Mouse (Mus musculus): ENCODE data around the gene Gm2956. TPM values are rescaled to one million over a fixed set of nuclear protein-coding genes. Genes with fewer than 3 reads are reported as not detected.
"Not testable (repeated sequence)": the region's sequence is repeated elsewhere in the genome, so short reads cannot be mapped to it uniquely, and the experiment has no call there.

Gene Gm2956
- total RNA-seq (2021): not detected
- long read RNA-seq, experiment 1, partial matches to known transcripts: 1 of 4 reads
- long read RNA-seq, experiment 1, other reads (novel, unspliced or antisense): 3 of 4 reads
- long read RNA-seq, experiment 2, partial matches to known transcripts: 2 of 8 reads
- long read RNA-seq, experiment 2, other reads (novel, unspliced or antisense): 6 of 8 reads

DNA sequence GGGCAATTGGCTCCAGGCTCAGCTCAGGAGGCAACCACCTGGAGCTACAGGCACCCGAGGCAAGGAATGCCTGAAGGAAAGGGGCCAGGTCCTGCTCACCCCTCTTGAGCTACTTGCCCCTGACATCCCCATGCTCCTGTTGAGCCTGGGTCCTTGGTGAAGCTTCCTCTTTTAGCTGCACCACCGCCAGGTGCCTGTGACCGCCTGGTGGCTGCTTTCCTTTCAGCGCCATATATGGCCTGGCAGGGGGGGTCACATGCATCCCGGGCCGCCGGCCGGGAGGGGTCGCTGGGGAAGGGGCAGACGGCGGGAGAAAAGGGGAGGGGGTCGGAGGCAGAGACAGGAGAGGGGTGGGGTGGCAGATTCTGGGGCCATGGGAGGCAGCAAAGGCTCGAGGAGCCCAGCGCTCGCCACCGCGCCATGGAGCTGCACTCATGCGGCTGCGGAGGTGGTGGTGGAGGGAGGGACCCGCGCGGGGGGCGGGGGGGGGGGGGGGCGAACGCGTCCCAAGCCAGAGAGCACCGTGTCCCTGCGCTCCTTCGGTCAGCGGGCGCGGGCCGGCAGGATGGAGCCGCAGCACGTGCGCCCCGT, at the start of gene Gm2956:
Gene Gm2956, plus strand, starts transcription at position 541 of the 591 bp plus-strand sequence.
- DNase-seq; intact Hi-C loops (cut with DNase I): not testable (repeated sequence)

DNA sequence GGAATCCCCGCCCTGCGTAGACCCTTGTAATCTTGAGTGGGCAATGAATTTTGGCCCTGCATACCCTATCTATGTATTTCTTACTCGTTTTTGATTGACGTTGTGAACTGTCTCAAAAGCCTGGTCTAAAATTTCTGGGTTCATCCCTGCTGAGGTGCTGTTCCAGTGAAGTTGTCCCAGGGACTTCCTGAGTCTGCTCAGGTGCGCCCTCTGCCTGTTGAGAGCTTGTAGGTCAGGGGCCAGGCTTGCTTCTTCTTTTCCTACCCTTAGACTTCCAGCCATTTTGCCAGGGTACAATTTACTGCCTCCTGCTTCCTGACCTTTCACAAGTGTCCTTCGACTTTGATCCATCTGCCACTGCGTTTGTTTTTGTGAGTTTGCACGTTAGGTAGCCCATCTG, 979 bp downstream of the Gm2956 start:
- DNase-seq: peak in 1 of 2 experiments; percentile 0
- intact Hi-C loops (cut with DNase I): not testable (repeated sequence)

DNA sequence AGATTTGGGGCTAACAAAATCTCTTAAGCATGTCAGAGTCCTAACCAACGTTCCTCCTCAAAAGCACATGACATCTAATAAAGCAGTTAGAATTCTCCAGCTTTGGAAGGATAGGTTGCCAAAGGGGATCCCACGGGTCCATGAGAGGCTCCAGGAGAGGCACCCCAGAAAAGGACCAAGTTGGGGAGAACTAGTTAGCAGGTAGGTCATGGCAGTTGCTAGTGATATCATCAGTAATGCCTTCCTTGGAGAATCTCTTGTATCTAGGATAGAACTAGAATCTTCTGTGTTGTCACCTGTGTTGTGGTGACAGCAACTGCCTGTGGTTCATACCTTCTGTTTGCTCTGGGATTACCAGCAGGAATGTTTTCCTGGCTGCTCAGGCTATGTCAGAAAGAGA, 62.4 kb downstream of the Gm2956 start, which contains the start of gene Gm10413:
Gene Gm10413, plus strand, starts transcription at position 301 of the 400 bp plus-strand sequence.
- intact Hi-C loops (cut with DNase I): not testable (repeated sequence)

More for the DNA sequence above, 62.4 kb downstream of the Gm2956 start, which contains the start of gene Gm10413:
- not testable (repeated sequence) for DNase-seq

Other genes with a start within 250 kb of the Gm2956 start
- gene Gm10340, start 198.6 kb upstream of the Gm2956 start, total RNA-seq (2021): not detected
- gene Gm5795, start 144.4 kb upstream of the Gm2956 start, total RNA-seq (2021): not detected
- 1 to 10 TPM; 3.0 to 4.2 TPM for gene D830030K20Rik, start 124.1 kb upstream of the Gm2956 start, total RNA-seq (2021)
- gene Gm10413, start 62.5 kb downstream of the Gm2956 start, total RNA-seq (2021): not detected
- gene Gm10409, start 80.0 kb downstream of the Gm2956 start, total RNA-seq (2021): under 1 TPM; 0.49 to 0.50 TPM
- gene Gm3005, start 95.5 kb downstream of the Gm2956 start, total RNA-seq (2021): under 1 TPM in 1 of 2 experiments, not detected in 1; 0.74 TPM
- not detected for gene Gm10408, start 116.8 kb downstream of the Gm2956 start, total RNA-seq (2021)